Mouse (Mus musculus): ENCODE measurements around the gene Ptgds.

DNA sequence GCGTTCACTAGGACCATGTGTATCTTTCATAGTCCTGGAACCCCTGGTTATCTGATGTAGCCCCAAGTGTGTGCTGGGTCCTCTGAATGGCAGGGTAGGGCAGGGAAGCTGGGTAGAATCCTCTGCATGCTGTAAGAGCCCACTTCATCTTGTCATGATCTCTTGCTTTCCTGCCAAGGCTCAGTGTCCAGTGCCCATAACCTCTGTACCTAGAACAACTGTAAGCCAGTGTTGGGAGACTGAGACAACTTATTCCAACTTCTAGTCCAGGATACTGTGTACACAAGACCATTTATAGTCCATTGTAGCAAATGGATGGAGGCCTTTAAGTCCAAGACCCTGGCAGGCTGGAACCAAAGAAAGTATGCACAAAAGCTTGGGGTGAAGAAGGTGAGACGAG lies 4.6 kb downstream of the Ptgds start:
- no peak for TF ChIP-seq CTCF (IDR thresholded peaks at IDR 0.05)
- TF ChIP-seq POLR2A (IDR thresholded peaks at IDR 0.05; ENCODE audit: insufficient read depth, low read depth, low read length), result no peak
